Mouse (Mus musculus): ENCODE results near the gene Gpr55. TPM values are rescaled to one million over a fixed set of nuclear protein-coding genes. Genes with fewer than 3 reads are reported as not detected.
A peak's percentile ranks its signal among the peaks of the same experiment; 100 is the strongest.

The Gpr55 gene
- total RNA-seq, 1 experiment = 0.18 TPM

DNA sequence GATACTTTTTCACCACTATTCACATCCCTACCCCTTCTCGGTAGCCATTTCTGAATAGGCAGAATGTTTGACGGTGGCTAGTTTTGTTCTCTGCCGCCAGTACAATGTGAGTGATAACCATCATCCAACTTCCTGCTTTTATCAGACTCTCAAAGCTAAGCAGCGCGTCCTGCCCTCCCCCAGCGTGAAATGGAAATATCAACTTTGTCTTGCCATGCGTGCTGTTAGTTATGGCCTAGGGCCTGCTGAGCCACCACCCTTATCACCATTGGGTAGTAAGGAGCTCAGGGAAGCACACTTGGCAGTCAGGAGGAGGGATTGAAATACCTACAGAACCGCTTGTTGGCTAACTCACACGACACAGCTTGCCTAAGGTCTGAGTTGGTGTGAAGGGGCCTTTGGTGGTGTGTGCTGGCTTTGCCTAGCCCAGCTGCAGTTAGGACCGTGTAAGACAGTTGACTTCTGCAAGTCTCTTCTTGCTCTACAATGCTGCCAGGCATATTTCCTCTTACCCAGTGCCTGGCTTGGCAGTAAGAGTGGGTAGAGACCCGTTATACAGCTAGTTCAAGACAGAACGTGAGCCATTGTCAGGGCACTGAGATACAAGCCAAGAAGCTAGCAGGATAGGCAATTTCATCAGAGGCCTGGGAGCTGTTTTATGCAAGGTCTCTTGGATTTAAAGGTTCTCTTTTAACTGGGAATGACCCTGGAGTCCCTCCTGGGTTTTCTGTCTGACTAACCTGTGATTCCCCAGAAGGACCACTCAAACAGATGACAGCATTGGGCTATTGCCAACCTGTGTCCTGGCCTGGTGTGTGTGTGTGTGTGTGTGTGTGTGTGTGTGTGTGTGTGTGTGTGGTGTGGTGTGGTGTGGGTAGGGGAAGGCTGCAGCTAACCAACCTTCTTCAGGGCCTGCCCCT lies 63.8 kb downstream of the Gpr55 start:
- Histone ChIP-seq H3K27ac (ENCODE audit: insufficient read depth, low read depth, low read length, poor library complexity, severe bottlenecking) (no peak overlapping the region), H3K4me3 (ENCODE audit: insufficient read depth in 1 of 2, low read depth in 1 of 2, low read length in 2 of 2, poor library complexity in 1 of 2, severe bottlenecking in 1 of 2) (no peak overlapping the region), H3K4me1 (ENCODE audit: control insufficient read depth in 2 of 2, insufficient read depth in 2 of 2, low read length in 2 of 2, poor library complexity in 1 of 2) (peaks cover 0 to 22% of the 10 kb centered on the region in 2 experiments; a peak in 2 of 4 replicates), H3K36me3 (ENCODE audit: control insufficient read depth, insufficient read depth, low read length, poor library complexity, severe bottlenecking) (no peaks in the 10 kb centered on the region; the same call in 1 of the 2 replicates), H3K9ac (ENCODE audit: insufficient read depth, low read depth, low read length, poor library complexity, severe bottlenecking) (no peak overlapping the region), H3K9me3 (ENCODE audit: control insufficient read depth, insufficient read depth, low read depth, low read length) (no peaks in the 10 kb centered on the region)
- in situ Hi-C loops (cut with MboI; ENCODE audit: low sequenced_read_pairs in 2 of 2, unreplicated experiment in 2 of 2) = no loop called here
- DNase-seq (ENCODE audit: low read depth, low spot score) = no peak
- no peak for TF ChIP-seq HCFC1 (IDR thresholded peaks at IDR 0.05; ENCODE audit: borderline replicate concordance, insufficient read depth, low read length)
- no peak for TF ChIP-seq ZNF384 (IDR thresholded peaks at IDR 0.05; ENCODE audit: low read depth, low read length)
- TF ChIP-seq ZC3H11A (IDR thresholded peaks at IDR 0.05; ENCODE audit: borderline replicate concordance, low read depth, low read length) = no peak
- TF ChIP-seq MAFK (IDR thresholded peaks at IDR 0.05; ENCODE audit: insufficient read depth, low read depth, low read length) = no peak
- TF ChIP-seq CHD2 (IDR thresholded peaks at IDR 0.05; ENCODE audit: low read depth, low read length) = no peak

DNA sequence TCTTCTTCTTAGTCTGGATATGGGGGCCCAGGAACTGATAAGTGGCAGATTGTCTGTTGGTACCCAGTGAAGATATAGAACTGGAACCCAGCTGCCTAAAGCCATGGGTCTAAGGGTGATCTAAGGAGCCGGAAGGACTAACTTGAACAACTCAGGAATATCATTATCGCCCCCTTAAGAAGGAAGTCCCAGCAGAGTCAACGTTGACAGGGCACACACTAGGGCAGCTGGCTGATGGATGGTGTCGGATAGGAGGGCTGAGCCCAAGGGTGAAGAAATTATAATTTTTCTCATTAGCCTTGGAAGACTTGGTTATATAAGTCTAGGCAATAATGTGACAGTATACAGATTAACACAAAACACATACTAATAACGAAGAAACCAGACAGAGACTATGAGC lies 64.7 kb downstream of the Gpr55 start:
- no peaks in the 10 kb centered on the region for H3K9me3 ChIP-seq (ENCODE audit: control insufficient read depth, insufficient read depth, low read depth, low read length)
- no peak overlapping the region for H3K4me3 ChIP-seq (ENCODE audit: insufficient read depth in 1 of 2, low read depth in 1 of 2, low read length in 2 of 2, poor library complexity in 1 of 2, severe bottlenecking in 1 of 2)
- H3K27ac ChIP-seq (ENCODE audit: insufficient read depth, low read depth, low read length, poor library complexity, severe bottlenecking) = no peak overlapping the region
- DNase-seq (ENCODE audit: low read depth, low spot score) = no peak
- H3K4me1 ChIP-seq (ENCODE audit: control insufficient read depth in 2 of 2, insufficient read depth in 2 of 2, low read length in 2 of 2, poor library complexity in 1 of 2) = peaks cover 0 to 22% of the 10 kb centered on the region in 2 experiments; a peak in 2 of 4 replicates
- in situ Hi-C loops (cut with MboI; ENCODE audit: low sequenced_read_pairs in 2 of 2, unreplicated experiment in 2 of 2) = no loop called here
- no peaks in the 10 kb centered on the region; the same call in 1 of the 2 replicates for H3K36me3 ChIP-seq (ENCODE audit: control insufficient read depth, insufficient read depth, low read length, poor library complexity, severe bottlenecking)
- no peak for TF ChIP-seq HCFC1 (IDR thresholded peaks at IDR 0.05; ENCODE audit: borderline replicate concordance, insufficient read depth, low read length)
- H3K9ac ChIP-seq (ENCODE audit: insufficient read depth, low read depth, low read length, poor library complexity, severe bottlenecking) = no peak overlapping the region

DNA sequence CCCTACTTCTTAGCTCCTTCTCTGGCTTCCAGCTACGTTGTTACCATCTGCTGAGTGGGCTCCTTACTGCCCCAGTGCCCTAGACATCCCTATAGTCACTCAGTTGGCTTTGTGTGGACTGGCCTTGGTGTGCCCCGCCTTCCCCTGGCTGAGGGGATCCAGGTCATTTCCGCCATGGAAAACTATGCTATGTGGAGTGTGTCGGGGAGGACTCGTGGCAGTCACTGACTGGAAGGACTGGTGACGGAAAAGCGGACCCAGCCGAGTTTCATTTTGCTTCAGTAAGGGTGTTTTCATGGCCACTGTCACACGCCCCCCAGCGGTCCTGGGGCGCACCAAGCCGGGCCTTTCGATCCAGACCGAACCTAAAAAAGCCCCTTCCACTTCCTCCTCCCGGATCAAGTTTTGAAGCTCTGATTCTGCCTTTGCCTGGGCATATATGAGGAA lies 65.4 kb downstream of the Gpr55 start:
- no peak for TF ChIP-seq ZC3H11A (IDR thresholded peaks at IDR 0.05; ENCODE audit: borderline replicate concordance, low read depth, low read length)
- TF ChIP-seq ZNF384 (IDR thresholded peaks at IDR 0.05; ENCODE audit: low read depth, low read length) = no peak
- no peak for TF ChIP-seq MAFK (IDR thresholded peaks at IDR 0.05; ENCODE audit: insufficient read depth, low read depth, low read length)
- no peak for TF ChIP-seq HCFC1 (IDR thresholded peaks at IDR 0.05; ENCODE audit: borderline replicate concordance, insufficient read depth, low read length)
- TF ChIP-seq CHD2 (IDR thresholded peaks at IDR 0.05; ENCODE audit: low read depth, low read length) = no peak
- Histone ChIP-seq H3K9ac (ENCODE audit: insufficient read depth, low read depth, low read length, poor library complexity, severe bottlenecking) (peak overlapping the region; percentile 70), H3K9me3 (ENCODE audit: control insufficient read depth, insufficient read depth, low read depth, low read length) (no peaks in the 10 kb centered on the region), H3K4me1 (ENCODE audit: control insufficient read depth in 2 of 2, insufficient read depth in 2 of 2, low read length in 2 of 2, poor library complexity in 1 of 2) (peaks cover 0 to 22% of the 10 kb centered on the region in 2 experiments; a peak in 2 of 4 replicates), H3K27ac (ENCODE audit: insufficient read depth, low read depth, low read length, poor library complexity, severe bottlenecking) (0 out of 2 replicates have a peak overlapping the region, but pooled peaks have one; percentile 12), H3K36me3 (ENCODE audit: control insufficient read depth, insufficient read depth, low read length, poor library complexity, severe bottlenecking) (no peaks in the 10 kb centered on the region), H3K4me3 (ENCODE audit: insufficient read depth in 1 of 2, low read depth in 1 of 2, low read length in 2 of 2, poor library complexity in 1 of 2, severe bottlenecking in 1 of 2) (peak overlapping the region; percentile 86 to 89)
- in situ Hi-C loops (cut with MboI; ENCODE audit: low sequenced_read_pairs in 2 of 2, unreplicated experiment in 2 of 2) = no loop called here
- no peak for DNase-seq (ENCODE audit: low read depth, low spot score)

DNA sequence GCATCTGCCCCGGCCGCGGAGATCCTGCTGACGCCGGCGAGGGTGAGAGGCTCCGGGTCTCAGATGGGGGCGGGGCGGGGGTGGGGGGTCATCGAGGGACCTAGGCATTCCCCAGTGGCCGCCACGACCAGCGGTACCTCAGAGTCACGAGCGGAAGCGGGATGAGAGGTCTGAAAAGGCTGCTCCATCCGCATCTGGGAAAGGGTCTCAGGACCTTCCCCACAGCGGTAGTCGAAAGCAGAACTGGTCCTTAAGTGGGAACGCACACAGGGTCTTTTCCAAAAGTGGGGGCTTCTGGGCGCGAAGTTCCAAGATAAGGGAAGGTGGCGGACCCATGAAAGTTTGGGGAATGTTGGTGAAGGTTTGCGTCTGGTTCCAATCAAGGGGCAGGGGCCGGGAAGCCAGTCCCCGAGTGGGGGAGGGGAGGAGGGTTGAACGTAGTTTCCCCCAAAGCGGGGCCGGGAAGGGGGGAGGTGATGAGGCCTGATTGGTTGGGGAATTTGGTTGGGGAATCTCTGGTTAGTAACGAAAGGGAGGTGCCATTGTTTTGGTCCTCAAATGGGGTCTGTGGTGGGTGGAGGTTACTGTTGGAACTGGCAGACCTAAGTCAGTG lies 66.0 kb downstream of the Gpr55 start:
- Histone ChIP-seq H3K4me3 (ENCODE audit: insufficient read depth in 1 of 2, low read depth in 1 of 2, low read length in 2 of 2, poor library complexity in 1 of 2, severe bottlenecking in 1 of 2) (peak overlapping the region; percentile 86 to 89), H3K36me3 (ENCODE audit: control insufficient read depth, insufficient read depth, low read length, poor library complexity, severe bottlenecking) (no peaks in the 10 kb centered on the region), H3K4me1 (ENCODE audit: control insufficient read depth in 2 of 2, insufficient read depth in 2 of 2, low read length in 2 of 2, poor library complexity in 1 of 2) (peaks cover 0 to 22% of the 10 kb centered on the region in 2 experiments; a peak in 2 of 4 replicates), H3K9ac (ENCODE audit: insufficient read depth, low read depth, low read length, poor library complexity, severe bottlenecking) (peak overlapping the region; percentile 70), H3K27ac (ENCODE audit: insufficient read depth, low read depth, low read length, poor library complexity, severe bottlenecking) (0 out of 2 replicates have a peak overlapping the region, but pooled peaks have one; percentile 12), H3K9me3 (ENCODE audit: control insufficient read depth, insufficient read depth, low read depth, low read length) (no peaks in the 10 kb centered on the region)
- in situ Hi-C loops (cut with MboI; ENCODE audit: low sequenced_read_pairs in 2 of 2, unreplicated experiment in 2 of 2) = no loop called here
- no peak for TF ChIP-seq ZC3H11A (IDR thresholded peaks at IDR 0.05; ENCODE audit: borderline replicate concordance, low read depth, low read length)
- TF ChIP-seq HCFC1 (IDR thresholded peaks at IDR 0.05; ENCODE audit: borderline replicate concordance, insufficient read depth, low read length) = no peak
- no peak for TF ChIP-seq MAFK (IDR thresholded peaks at IDR 0.05; ENCODE audit: insufficient read depth, low read depth, low read length)
- no peak for TF ChIP-seq ZNF384 (IDR thresholded peaks at IDR 0.05; ENCODE audit: low read depth, low read length)
- peak; percentile 49 for DNase-seq (ENCODE audit: low read depth, low spot score)

All from ES-E14 (cell line).